Mouse (Mus musculus): Measurements from ENCODE around the gene Iars2. TPM values are rescaled to one million over a fixed set of nuclear protein-coding genes. Genes with fewer than 3 reads are reported as not detected.

Iars2 gene
- polyA plus RNA-seq, 1 experiment from 2014 or later: 34.1 TPM

GRCm38 (mm10) chr1:185292646-185293360 is 36.4 kb downstream of the Iars2 start:
- no peaks in the 10 kb centered on the region for H3K27me3 ChIP-seq (replicated peaks)
- peaks cover 94% of the 10 kb centered on the region for H3K36me3 ChIP-seq
- H3K4me3 ChIP-seq: no peak overlapping the region
- WGBS (ENCODE audit: insufficient replicate concordance): 86% methylated on average over 10 of the region's 10 CpGs
- no peaks in the 10 kb centered on the region for H3K9me3 ChIP-seq (replicated peaks)
- no peak overlapping the region for H3K9ac ChIP-seq
- ATAC-seq: no peak
- H3K4me2 ChIP-seq: no peak overlapping the region
- H3K27ac ChIP-seq: no peak overlapping the region
- H3K4me1 ChIP-seq: no peaks in the 10 kb centered on the region

- Histone ChIP-seq H3K4me1 (no peaks in the 10 kb centered on the region), H3K27ac (no peak overlapping the region), H3K36me3 (peaks cover 94% of the 10 kb centered on the region), H3K9me3 (replicated peaks) (no peaks in the 10 kb centered on the region), H3K27me3 (replicated peaks) (no peaks in the 10 kb centered on the region), H3K9ac (no peak overlapping the region), H3K4me2 (no peak overlapping the region), H3K4me3 (no peak overlapping the region)
- 78% methylated on average over 4 of the region's 4 CpGs for WGBS (ENCODE audit: insufficient replicate concordance)
- ATAC-seq: no peak
Measured at GRCm38 (mm10) chr1:185291336-185291735, 37.9 kb downstream of the Iars2 start.

GRCm38 (mm10) chr1:185289231-185289630 is 40.0 kb downstream of the Iars2 start:
- ATAC-seq: no peak
- WGBS (ENCODE audit: insufficient replicate concordance): 84% methylated on average over 5 of the region's 5 CpGs
- Histone ChIP-seq H3K4me3 (no peak overlapping the region), H3K9ac (no peak overlapping the region), H3K9me3 (replicated peaks) (no peaks in the 10 kb centered on the region), H3K4me1 (no peaks in the 10 kb centered on the region), H3K36me3 (peaks cover 93% of the 10 kb centered on the region), H3K4me2 (no peak overlapping the region), H3K27me3 (replicated peaks) (no peaks in the 10 kb centered on the region), H3K27ac (no peak overlapping the region)

DNA sequence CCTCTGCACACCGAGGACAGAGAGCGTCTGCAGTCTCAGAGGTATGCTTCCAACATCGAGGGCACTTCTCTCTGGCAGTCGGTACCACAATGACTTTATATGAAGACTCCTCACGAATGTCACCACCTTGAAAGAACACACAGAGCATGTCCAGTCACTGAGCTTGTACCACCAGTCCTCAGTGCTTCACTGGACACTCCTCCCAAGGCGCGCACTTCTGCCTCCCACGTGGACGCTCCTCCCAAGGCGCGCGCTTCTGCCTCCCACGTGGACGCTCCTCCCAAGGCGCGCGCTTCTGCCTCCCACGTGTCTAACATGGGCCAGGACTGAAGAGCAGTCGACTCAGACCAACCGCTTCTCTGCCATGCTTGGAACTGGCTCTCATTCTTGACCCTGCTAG is 42.1 kb downstream of the Iars2 start:
- no peak for ATAC-seq
- H3K9me3 ChIP-seq (replicated peaks): no peaks in the 10 kb centered on the region
- H3K36me3 ChIP-seq: peaks cover 92% of the 10 kb centered on the region
- no peaks in the 10 kb centered on the region for H3K4me1 ChIP-seq
- H3K27ac ChIP-seq: no peak overlapping the region
- no peak overlapping the region for H3K4me3 ChIP-seq
- H3K27me3 ChIP-seq (replicated peaks): no peaks in the 10 kb centered on the region
- no peak overlapping the region for H3K9ac ChIP-seq
- no peak overlapping the region for H3K4me2 ChIP-seq
- 91% methylated on average over 20 of the region's 20 CpGs for WGBS (ENCODE audit: insufficient replicate concordance)

DNA sequence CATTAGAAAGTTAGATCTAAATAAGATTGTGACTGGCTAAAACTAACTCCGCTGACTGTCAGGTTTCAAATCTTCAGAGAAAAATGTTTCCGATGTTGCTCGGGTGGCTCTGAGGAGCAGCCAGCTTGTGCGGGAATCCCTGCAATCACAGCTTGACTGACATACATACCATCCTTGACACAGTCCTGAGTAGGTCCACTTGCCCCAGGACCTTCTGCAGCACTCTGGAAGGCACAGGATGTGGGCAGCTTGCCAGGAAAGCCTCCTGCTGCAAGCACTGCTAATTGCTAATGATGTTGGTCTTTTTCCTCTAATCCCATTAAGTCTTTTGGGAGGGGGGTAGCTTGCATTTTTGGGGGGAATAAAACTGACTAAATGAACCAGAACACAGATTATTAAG is 44.0 kb downstream of the Iars2 start:
- ATAC-seq: no peak

GRCm38 (mm10) chr1:185284740-185285139 is 44.5 kb downstream of the Iars2 start:
- no peaks in the 10 kb centered on the region for H3K27me3 ChIP-seq (replicated peaks)
- no peak overlapping the region for H3K4me2 ChIP-seq
- H3K4me3 ChIP-seq: no peak overlapping the region
- no peaks in the 10 kb centered on the region for H3K4me1 ChIP-seq
- no peaks in the 10 kb centered on the region for H3K9me3 ChIP-seq (replicated peaks)
- WGBS (ENCODE audit: insufficient replicate concordance): 73% methylated on average over 4 of the region's 4 CpGs
- no peak overlapping the region for H3K27ac ChIP-seq
- peaks cover 91% of the 10 kb centered on the region for H3K36me3 ChIP-seq
- ATAC-seq: no peak
- H3K9ac ChIP-seq: no peak overlapping the region

More for the DNA sequence above, 44.0 kb downstream of the Iars2 start:
- no peak overlapping the region for H3K4me3 ChIP-seq
- no peak overlapping the region for H3K27ac ChIP-seq
- no peak overlapping the region for H3K9ac ChIP-seq
- peaks cover 91% of the 10 kb centered on the region for H3K36me3 ChIP-seq
- no peaks in the 10 kb centered on the region for H3K9me3 ChIP-seq (replicated peaks)
- 87% methylated on average over 4 of the region's 4 CpGs for WGBS (ENCODE audit: insufficient replicate concordance)
- H3K27me3 ChIP-seq (replicated peaks): no peaks in the 10 kb centered on the region
- no peak overlapping the region for H3K4me2 ChIP-seq
- H3K4me1 ChIP-seq: no peaks in the 10 kb centered on the region

GRCm38 (mm10) chr1:185283247-185283646 is 45.9 kb downstream of the Iars2 start:
- 90% methylated on average over 15 of the region's 15 CpGs for WGBS (ENCODE audit: insufficient replicate concordance)
- Histone ChIP-seq H3K27me3 (replicated peaks) (no peaks in the 10 kb centered on the region), H3K9ac (no peak overlapping the region), H3K36me3 (peaks cover 96% of the 10 kb centered on the region), H3K4me1 (no peaks in the 10 kb centered on the region), H3K27ac (no peak overlapping the region), H3K4me3 (no peak overlapping the region), H3K9me3 (replicated peaks) (no peaks in the 10 kb centered on the region), H3K4me2 (no peak overlapping the region)
- ATAC-seq: no peak

GRCm38 (mm10) chr1:185282846-185283245 is 46.4 kb downstream of the Iars2 start:
- ATAC-seq: no peak
- 89% methylated on average over 11 of the region's 11 CpGs for WGBS (ENCODE audit: insufficient replicate concordance)
- Histone ChIP-seq H3K9me3 (replicated peaks) (no peaks in the 10 kb centered on the region), H3K27me3 (replicated peaks) (no peaks in the 10 kb centered on the region), H3K27ac (no peak overlapping the region), H3K4me3 (no peak overlapping the region), H3K36me3 (peaks cover 96% of the 10 kb centered on the region), H3K4me1 (no peaks in the 10 kb centered on the region), H3K4me2 (no peak overlapping the region), H3K9ac (no peak overlapping the region)

DNA sequence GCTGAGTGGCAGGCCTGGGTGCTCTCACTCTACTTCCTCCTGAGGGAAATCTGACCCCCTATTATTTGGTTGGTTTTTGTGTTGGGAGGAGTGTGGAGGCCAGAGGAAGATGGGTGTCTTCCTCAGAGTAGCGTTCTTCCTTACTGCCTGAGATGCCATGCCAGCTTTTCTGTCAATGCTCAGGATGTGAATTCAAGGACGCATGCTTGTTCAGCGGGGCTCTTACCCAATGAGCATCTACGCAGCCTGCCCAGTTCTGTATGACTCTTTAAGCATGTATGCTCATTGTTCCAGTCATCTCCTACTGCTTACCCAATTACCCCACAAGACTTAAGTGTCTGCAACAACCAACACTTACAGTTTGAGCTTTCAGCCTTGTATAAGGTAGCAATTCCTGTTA is 48.6 kb downstream of the Iars2 start:
- Histone ChIP-seq H3K4me3 (no peak overlapping the region), H3K4me1 (no peaks in the 10 kb centered on the region), H3K9me3 (replicated peaks) (no peaks in the 10 kb centered on the region), H3K36me3 (peaks cover 96% of the 10 kb centered on the region), H3K4me2 (no peak overlapping the region), H3K27ac (no peak overlapping the region), H3K9ac (no peak overlapping the region), H3K27me3 (replicated peaks) (no peaks in the 10 kb centered on the region)
- no peak for ATAC-seq
- WGBS (ENCODE audit: insufficient replicate concordance): 88% methylated on average over 4 of the region's 4 CpGs

DNA sequence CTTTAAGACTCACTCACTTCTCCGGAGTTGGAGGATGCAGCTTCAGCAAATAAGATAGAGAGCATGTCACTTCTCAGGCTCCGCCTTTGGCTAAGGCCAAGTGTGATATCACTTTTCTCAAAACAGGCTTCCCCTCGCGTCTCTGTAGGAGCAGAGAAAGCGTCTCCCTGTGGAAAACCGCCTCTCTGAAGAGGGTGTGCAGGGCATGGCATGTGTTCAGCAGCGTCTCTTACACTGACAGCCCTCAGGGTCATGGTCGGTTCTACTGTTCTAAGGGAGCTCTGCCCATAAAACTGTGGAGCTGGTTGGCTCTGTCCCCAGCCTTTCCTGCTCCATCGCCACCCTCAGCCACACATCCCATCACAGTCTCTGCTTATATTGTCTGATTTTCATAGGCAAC is 49.9 kb downstream of the Iars2 start:
- H3K27ac ChIP-seq: no peak overlapping the region

GRCm38 (mm10) chr1:185277022-185277421 is 52.2 kb downstream of the Iars2 start:
- WGBS (ENCODE audit: insufficient replicate concordance): 77% methylated on average over 11 of the region's 11 CpGs
- no peaks in the 10 kb centered on the region for H3K27me3 ChIP-seq (replicated peaks)
- ATAC-seq: no peak
- H3K9ac ChIP-seq: no peak overlapping the region
- H3K9me3 ChIP-seq (replicated peaks): no peaks in the 10 kb centered on the region
- H3K27ac ChIP-seq: no peak overlapping the region
- H3K36me3 ChIP-seq: peaks cover 94% of the 10 kb centered on the region
- H3K4me2 ChIP-seq: no peak overlapping the region
- no peak overlapping the region for H3K4me3 ChIP-seq
- H3K4me1 ChIP-seq: no peaks in the 10 kb centered on the region

More for the DNA sequence above, 49.9 kb downstream of the Iars2 start:
- Histone ChIP-seq H3K4me2 (no peak overlapping the region), H3K27me3 (replicated peaks) (no peaks in the 10 kb centered on the region), H3K36me3 (peaks cover 96% of the 10 kb centered on the region), H3K9ac (no peak overlapping the region), H3K9me3 (replicated peaks) (no peaks in the 10 kb centered on the region), H3K4me3 (no peak overlapping the region), H3K4me1 (no peaks in the 10 kb centered on the region)
- WGBS (ENCODE audit: insufficient replicate concordance): 76% methylated on average over 9 of the region's 9 CpGs
- ATAC-seq: no peak

DNA sequence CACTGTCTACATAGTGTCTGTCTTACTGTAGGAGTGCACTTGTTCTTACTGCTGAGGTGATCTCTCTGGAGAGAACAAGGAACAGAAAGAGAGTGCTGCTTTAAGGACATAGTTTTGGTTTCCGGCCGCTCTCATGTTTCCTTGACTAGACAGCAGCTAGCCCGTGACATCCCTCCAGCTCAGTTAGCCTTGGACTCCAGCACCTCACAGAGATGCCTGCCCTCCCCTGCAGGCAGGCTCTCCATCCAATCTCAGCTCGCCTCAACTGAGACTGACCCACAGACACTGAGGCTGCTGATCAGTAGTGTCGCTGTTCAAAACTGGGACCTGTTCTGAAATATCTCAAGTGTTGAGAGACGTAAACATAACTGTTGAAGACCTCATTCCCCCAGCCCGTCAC is 53.2 kb downstream of the Iars2 start:
- no peaks in the 10 kb centered on the region for H3K27me3 ChIP-seq (replicated peaks)
- H3K36me3 ChIP-seq: peaks cover 94% of the 10 kb centered on the region
- H3K9ac ChIP-seq: no peak overlapping the region
- no peaks in the 10 kb centered on the region for H3K4me1 ChIP-seq
- no peaks in the 10 kb centered on the region for H3K9me3 ChIP-seq (replicated peaks)
- H3K4me2 ChIP-seq: no peak overlapping the region
- H3K4me3 ChIP-seq: no peak overlapping the region
- no peak for ATAC-seq
- no peak overlapping the region for H3K27ac ChIP-seq
- 81% methylated on average over 7 of the region's 7 CpGs for whole genome bisulfite sequencing (ENCODE audit: insufficient replicate concordance)
